Mouse (Mus musculus): ENCODE measurements around the gene Srp54a.
"Not testable (repeated sequence)": the region's sequence is repeated elsewhere in the genome, so short reads cannot be mapped to it uniquely, and the experiment has no call there.

Gene Srp54a

DNA sequence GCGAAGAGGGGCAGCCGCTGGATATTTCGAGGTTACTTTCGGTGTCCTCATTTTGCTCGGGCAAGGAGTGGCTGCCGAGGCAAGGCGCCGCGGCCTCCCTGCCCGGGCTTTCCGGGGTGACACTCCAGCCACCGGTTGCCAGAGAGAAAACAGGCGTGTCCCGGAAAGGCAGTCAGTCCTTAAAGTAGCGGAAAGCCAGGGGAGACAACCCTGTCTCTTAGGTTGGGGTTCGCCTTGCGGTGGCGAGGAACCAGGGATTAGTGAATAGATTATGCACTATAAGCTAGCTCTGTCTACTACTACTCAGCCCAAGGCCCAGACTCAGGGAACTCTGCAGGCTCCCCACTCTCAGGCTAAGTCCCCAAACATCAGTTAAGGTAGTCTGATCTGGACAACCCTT, 44.7 kb downstream of the Srp54a start:
- not testable (repeated sequence) for DNase-seq (ENCODE audit: low read depth, low spot score)

DNA sequence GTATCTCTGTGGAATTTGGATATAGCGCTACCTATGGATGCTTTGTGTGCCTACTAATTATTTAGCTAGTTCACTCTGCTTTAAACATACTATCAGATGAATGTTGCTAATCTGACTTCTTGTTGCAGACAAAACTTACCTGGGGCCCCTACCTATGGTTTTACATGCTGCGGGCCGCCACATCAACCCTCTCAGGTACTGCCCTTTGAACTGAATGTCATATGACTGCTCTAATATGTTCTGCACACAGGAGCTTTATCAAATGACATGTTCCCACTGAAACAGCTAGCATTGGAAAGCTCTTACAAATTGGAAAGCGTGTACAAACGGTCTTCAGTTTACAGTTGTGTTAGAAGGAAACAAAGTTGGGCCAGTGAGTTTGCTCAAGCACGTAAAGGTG, 55.5 kb downstream of the Srp54a start:
- not testable (repeated sequence) for DNase-seq (ENCODE audit: low read depth, low spot score)

DNA sequence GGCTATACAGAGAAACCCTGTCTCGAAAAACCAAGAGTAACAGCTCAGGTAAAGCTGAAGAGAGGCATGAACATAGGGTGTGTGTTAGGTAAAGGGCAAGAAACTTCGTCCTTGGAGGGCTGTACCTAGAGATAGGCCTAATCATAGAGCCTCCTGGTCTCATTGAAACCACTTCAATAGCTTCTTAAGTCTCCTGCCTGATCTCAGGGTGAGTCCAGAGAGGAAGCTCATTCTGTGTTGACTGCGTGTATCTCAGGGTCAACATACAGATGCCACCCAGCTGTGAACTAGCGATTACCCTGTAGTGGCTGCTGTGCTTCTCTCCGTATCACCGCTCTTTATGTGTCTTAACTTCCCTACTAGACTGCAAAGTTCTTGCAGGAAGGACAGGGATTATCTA, 57.8 kb downstream of the Srp54a start:
- DNase-seq (ENCODE audit: low read depth, low spot score): not testable (repeated sequence)

DNA sequence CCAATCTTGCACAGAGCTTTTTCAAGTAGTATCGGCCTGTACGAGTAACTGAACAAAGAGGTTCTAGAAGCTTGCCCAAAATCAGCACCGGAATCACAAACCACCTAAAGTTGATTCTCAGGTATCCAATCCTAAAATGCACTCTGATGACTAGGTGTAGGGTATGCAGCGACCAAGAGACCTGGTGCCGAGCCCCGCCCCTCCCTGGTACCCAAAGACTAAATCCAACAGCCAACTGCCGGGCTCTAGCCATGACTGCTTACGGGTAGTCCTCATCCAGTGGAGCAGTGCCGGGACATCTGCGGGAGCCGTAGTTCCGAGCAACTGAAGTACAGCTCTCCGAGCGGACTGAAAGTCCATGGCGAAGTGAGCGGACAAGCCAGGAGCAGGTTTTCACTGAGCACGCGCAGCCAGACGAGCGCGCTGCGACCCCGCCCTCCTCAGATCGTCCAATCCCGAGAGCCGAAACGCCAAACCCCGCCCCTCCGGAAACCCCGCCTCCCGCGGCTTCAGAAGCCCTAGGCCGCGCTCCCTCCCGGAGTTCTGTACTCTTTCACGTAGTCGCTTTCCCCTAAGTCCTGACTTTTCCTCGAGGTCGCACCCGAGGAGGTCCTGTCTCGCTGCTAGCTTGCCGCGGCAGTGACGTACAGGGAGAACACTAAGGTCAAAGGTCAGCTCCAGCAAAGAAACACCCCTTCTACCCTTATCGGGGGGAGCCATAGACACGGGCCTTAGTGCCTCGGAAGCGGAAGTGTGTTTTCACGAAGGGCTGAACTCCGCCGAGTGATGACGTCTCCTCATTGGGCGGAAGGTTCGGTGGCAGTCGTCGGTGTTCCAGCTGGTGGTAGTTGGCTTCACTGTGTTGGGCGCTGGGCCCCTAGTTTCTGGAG, 74.7 kb downstream of the Srp54a start, which contains the start of gene Srp54b:
Gene Srp54b (plus strand): TSS at position 546 of the 890 bp plus-strand sequence.
- not testable (repeated sequence) for DNase-seq (ENCODE audit: low read depth, low spot score)

DNA sequence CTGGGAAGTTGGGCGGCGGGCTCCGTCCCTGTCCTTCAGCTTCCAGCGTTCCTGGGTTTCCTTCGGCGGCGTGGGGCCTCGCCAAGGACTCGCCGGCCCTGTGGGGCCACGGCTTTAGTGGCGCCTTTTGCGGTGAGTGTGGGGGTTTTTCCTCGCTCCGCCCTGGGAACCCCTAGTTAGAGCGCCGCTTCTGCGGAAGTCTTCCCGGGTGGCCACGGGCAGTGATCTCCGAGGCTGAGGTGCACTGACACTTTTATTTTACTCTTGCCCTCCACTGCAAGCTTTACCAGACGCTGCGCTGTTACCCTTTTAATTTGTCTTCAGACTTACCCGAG, 75.4 kb downstream of the Srp54a start:
- not testable (repeated sequence) for DNase-seq (ENCODE audit: low read depth, low spot score)
